Mouse (Mus musculus) adipocyte (in vitro differentiated cells): ENCODE data around the gene Diras1.
"Not testable (repeated sequence)": the region's sequence is repeated elsewhere in the genome, so short reads cannot be mapped to it uniquely, and the experiment has no call there.

Experiments used
- DNase-seq: peaks from one replicate; pipeline ENCODE4 v3.0.0-alpha.2; 2016; ENCODE audit warnings: low spot score

Gene Diras1

DNA sequence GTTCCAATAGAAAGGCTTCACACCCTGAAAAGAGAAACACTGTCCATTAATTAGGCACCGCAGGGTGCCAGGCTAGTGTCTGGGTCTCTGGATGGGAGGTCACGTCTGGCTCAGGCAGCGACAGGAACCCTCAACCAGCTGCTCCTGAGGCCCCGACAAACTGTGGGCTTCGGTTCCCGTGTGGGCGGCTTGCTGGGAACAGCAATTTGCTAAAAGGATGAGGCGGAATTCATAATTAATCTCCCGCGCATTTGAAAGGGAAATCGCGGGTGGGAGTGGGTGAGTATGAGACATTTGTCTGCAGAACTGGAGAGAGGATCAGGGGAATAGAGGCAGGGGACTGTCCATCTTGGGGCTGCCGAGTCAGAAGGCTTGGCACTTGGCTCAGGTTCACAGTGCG is 27.4 kb downstream of the Diras1 start:
- no peak for DNase-seq

DNA sequence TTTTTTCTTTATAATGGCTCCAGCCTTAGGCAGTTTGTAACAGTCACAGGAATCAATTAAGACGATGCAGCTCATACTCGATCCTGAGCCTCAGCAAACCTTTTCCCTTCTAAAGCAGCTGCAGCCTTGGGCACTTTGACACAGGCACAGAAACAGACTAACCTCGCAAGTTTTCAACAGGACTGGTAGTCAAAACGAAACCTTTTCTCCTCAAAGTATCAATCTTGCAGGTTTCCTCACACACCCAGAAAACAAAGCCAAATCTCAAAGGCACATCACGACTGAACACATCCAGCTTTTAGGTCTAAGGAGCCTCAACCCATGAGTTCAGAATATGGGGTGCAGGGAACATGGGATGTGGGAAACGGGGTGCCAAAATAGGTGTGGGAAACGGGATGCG is 28.1 kb downstream of the Diras1 start:
- DNase-seq = no peak

DNA sequence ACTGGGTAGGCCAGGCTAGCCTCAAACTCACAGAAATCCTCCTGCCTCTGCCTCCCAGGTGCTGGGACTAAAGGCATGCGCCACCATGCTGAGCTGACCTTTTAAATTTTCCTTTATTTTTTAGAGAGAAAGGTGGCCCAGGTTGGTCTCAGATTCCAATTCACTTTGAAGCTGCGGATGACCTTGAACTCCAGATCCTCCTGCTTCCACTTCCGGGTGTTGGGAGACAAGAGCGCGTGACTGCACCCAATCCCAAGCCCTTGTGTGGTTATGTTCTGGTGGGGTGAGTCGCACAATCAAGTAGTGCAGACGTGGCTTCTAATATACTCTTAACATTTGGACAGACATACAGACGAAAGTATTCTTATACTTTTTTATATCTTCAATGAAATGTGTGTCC is 29.0 kb downstream of the Diras1 start:
- DNase-seq = no peak

DNA sequence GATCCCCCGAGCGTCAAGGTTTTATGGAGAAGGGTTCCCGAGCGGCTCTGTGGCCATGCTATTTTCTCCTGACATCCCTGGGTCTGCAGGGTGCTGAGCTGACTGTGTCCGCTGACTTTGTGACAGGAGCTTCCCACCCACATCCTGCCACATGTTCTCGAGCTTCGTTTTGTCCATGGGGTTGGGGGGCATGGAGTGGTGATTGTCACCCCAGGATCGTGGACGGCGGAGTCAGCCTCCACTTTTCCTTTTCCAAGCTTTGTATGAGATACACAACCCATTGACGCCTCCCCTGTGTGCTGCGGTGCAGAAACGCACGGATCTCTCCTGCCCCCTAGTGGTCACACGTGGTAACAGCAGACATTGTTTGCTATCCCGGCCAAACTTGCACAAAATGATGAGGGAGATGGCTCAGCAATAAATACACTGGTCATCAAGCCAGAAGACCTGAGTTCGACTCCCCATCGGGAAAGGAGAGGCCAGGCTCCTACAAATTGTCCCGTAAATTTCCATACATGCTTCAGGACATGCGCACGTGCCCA is 30.3 kb downstream of the Diras1 start:
- peak; percentile 77 for DNase-seq

GRCm38 (mm10) chr10:80994621-80995020 is 30.8 kb downstream of the Diras1 start:
- no peak for DNase-seq

DNA sequence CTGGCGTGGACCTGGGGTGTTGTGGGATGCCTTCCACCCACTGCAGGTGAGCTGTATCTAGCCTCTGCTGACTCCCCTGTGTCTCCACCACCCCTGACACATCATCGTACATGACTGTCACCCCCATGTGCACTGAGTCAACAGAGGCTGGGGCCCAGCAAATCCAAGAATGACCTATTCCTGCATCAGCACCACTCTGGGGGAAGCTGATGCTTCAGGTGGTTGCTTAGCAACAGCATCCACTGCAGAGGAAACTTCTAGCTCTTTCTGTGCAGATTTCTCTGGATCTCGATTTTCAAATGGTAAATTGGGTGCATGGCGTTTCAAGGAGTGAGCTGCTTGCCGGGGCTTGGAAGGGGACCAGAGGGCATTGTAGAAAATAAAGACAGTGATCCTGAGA is 32.2 kb downstream of the Diras1 start:
- no peak for DNase-seq

- no peak for DNase-seq
Observed at GRCm38 (mm10) chr10:80991945-80992344, 33.5 kb downstream of the Diras1 start.

DNA sequence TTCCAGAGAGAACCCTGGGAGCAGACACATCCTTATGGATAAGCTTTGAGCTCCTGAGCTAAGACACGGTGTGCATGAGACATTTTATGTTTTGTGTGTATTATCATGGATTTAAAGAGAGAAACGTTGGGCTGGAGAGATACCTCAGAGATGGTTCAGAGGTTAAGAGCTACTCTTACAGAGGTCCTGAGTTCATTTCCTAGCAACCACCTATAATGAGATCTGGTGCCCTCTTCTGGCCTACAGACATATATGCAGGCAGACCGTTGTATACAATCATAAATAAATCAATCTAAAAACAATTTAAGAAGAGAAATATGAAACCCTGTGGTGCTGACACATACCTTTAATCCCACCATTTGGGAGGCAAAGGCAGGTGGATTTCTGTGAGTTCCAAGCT is 34.5 kb downstream of the Diras1 start:
- DNase-seq = peak; percentile 20

DNA sequence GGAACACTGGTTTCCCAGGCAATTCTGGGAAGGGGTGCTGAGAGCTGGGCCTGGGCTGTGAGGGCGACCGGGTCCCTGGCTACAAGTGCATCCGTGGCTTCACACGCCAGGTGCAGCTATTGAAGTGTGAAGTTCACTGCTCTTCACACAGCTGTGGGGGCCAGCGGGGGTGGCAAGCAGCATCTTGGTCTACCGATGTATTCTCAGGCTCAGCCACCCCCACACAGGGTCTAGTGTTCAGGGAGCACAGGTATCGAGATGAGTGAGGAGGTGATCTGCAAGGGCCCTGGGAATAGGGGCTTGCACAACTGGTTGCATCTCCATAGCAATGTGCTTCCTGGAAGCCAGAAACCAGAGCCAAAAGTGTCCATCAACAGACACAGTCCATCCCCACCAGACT is 35.1 kb downstream of the Diras1 start:
- DNase-seq = no peak

- not testable (repeated sequence) for DNase-seq
Observed at GRCm38 (mm10) chr10:80989854-80990253, 35.6 kb downstream of the Diras1 start.

GRCm38 (mm10) chr10:80989446-80989845 is 36.0 kb downstream of the Diras1 start:
- DNase-seq = no peak

DNA sequence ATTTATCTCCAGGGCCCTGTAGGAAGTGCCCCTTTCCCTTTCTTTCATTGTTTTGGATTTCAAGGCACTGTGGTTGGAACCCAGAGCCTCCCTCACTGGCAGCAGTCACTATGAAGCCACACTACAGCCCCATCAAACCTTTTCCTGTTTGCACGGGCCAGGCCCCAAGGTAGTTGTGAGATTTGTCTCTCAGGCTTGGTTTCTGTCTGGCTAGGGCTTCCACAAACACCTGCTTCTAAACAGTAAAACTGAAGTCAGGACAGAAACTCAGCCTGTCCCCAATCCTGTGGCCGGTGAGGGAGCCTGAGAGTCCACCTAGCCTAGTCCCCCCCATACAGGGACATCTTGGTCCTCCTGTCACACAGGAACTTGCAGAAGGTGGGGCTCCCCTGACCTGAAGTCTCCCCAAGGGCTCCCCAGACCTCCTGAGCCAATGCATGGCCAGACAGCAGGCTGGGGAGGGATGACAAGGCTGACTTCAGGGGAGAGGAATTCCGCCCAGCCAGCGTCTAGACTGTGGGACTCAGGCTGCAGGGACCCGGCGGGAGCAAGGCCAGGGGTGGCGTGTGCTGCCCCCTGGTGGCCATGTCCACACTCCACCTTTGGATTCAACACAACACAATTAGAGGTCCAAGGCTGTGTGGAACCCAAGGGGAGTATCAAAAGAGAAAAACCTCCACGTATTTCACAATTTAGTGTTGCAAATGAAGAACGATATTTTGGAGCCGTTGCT is 37.6 kb downstream of the Diras1 start:
- DNase-seq = peak; percentile 77

DNA sequence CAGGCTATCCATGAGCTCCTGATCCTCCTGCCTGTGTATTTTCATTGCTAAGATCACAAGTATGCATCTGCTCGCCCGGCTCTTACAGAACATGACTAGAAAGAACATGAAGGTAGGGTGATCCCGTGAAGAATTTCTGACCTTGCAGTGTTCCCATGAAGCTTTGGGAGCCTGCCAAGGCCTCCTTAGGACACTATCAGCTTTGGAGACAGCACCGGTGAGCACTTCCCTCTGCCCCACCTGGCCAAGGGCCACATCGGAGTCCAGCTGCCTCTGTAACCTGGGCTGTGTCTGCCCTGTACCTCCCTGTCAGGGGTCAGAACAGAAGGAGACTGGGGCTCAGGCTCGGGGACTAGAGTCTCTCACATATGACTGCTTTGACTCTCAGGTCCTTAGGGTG is 38.7 kb downstream of the Diras1 start:
- DNase-seq = no peak

DNA sequence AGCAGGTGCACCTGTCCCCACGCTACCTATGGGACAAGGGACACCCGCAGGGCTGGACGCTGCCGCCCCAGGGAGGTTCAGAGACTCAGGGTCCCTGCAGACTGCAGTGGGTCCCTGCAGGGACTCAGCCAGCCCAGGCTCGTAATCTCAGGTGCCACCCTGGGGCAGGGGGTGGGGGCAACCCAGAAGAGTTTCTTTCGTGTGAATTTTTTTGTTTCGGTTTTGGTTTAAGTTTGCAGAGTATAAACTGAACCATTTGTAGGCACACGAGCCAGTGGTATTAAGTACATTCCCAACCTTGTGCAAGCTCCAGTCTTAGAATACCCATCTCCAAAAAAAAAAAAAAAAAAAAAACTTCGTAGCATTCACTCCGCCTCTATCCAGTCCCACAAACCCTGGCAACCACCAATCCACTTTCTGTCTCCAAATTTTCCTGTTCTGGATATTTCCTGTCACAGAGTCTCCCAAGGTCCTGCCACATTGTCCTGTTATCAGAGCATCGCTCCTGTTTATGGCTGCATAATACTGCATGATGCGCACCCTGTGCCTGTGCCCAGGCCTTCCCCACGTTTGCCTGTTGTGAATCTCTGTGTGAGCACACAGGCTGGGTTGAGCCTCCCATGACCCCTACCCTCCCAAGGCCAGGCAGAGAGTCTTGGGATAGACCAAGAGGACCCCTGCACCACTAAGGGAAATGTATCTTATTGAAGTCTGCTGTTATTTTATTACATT is 39.3 kb downstream of the Diras1 start:
- DNase-seq = no peak

- DNase-seq = no peak
Observed at GRCm38 (mm10) chr10:80985241-80985969, 40.1 kb downstream of the Diras1 start.

GRCm38 (mm10) chr10:80984223-80984622 is 41.2 kb downstream of the Diras1 start:
- DNase-seq = no peak

DNA sequence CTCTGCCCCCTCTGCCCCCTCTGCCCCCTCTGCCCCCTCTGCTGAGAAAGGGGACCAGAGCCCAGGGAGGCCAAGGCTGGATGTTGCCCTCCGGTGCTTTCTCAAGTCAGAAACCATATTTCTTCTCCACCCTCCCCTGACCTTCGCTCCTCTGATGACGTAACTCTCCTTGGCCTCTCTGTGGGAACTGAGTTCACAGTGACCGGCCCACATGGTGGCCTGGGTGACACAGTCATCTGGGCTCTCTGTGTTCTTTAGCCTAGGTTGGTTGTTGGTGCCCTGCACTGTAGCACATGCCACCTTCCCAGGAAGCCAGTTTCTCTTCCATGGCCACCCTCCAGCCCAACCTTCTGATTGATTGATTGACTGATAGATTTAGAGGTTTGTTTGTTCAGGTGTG is 43.1 kb downstream of the Diras1 start:
- peak; percentile 37 for DNase-seq

- DNase-seq = no peak
Observed at GRCm38 (mm10) chr10:80981564-80982112, 43.8 kb downstream of the Diras1 start.

- no peak for DNase-seq
Observed at GRCm38 (mm10) chr10:80975478-80975877, 50.0 kb downstream of the Diras1 start.

DNA sequence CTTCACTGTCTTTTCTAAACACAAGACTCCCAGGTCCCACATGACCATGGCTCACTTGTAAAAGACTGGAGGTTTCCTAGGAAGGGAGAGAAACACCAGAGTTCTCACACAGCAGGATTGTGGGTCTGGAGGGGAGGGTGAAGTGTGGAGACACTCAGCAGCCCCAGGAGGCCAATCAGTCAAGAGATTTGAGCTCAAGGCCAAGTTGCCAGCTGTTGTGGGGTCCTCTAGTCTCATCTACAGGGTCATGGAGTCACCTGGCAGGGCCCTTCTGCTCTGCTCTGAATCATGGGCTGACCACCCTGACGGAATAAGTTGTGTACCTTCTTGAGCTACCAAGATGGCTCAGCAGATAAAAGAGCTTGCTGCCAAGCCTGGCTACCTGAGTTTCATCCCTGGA is 51.7 kb downstream of the Diras1 start:
- no peak for DNase-seq

GRCm38 (mm10) chr10:80972071-80972987 is 53.1 kb downstream of the Diras1 start:
- no peak for DNase-seq
